29 mouse cellular contexts compared by ENCODE assay signal in the genomic region with DNA sequence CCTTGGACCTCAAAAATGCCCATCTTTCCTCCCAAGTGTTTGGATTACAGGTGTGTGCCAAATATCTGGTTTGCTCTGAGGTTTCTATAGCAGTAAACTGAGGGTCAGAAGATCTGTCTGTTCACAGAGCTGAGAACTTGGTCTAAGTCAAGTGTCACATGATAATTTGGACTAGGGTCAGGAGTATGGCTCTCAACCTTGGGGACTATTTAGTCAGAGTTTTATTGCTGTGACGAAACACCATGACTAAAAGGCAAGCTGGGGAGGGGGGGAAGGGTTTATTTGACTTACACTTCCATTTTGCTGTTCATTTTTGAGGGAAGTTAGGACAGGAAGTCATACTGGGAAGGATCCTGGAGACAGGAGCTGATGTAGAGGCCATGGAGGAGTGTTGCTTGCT. TPM values are rescaled to one million over a fixed set of nuclear protein-coding genes. Genes with fewer than 3 reads are reported as not detected.
A peak's percentile ranks its signal among the peaks of the same experiment; 100 is the strongest.
DNase-seq lines count a peak whose midpoint lies in the region; ATAC-seq and TF ChIP-seq lines count a peak whose summit lies in the region.
"Had no signal": no experiment of that assay in that cellular context is flagged by ENCODE, and none has a peak within 500 bp of the region (broad histone marks: within the 10 kb centered on the region; RNA-seq: fewer than 3 reads in every experiment).

No protein-coding gene starts in this region.

- TF ChIP-seq CTCF in bone marrow macrophage, adult 2 months (IDR thresholded peaks at IDR 0.05; ENCODE audit: low read depth, low read length), result no peak
- no peak for TF ChIP-seq CTCF in intestine, postnatal 0 days (IDR thresholded peaks at IDR 0.05; ENCODE audit: low read depth)
- no peak for TF ChIP-seq CTCF in layer of hippocampus, adult 2 months (conservative IDR thresholded peaks at IDR 0.05)

- H3K4me1 ChIP-seq in heart, embryonic 11.5 days (ENCODE audit: control insufficient read depth, insufficient read depth, low read length), result no peaks in the 10 kb centered on the region
- H3K4me1 ChIP-seq in bone marrow macrophage, adult 2 months (ENCODE audit: control insufficient read depth, insufficient read depth, low read length), result peaks cover 22% of the 10 kb centered on the region
- no peaks in the 10 kb centered on the region for H3K4me1 ChIP-seq in intestine, postnatal 0 days (replicated peaks; ENCODE audit: control insufficient read depth, insufficient read depth, low read length)
- H3K4me1 ChIP-seq: embryonic facial prominence, embryonic 12.5 days; embryonic facial prominence, embryonic 15.5 days; heart, embryonic 13.5 days; hindbrain, embryonic 12.5 days; hindbrain, embryonic 15.5 days had no signal

- no peaks in the 10 kb centered on the region for H3K36me3 ChIP-seq in heart, embryonic 11.5 days (ENCODE audit: control insufficient read depth, insufficient read depth, low read length)
- no peaks in the 10 kb centered on the region for H3K36me3 ChIP-seq in intestine, postnatal 0 days (ENCODE audit: control insufficient read depth, insufficient read depth)
- H3K36me3 ChIP-seq: embryonic facial prominence, embryonic 12.5 days; embryonic facial prominence, embryonic 15.5 days; G1E; heart, embryonic 13.5 days; hindbrain, embryonic 12.5 days; hindbrain, embryonic 15.5 days had no signal

- H3K27ac ChIP-seq in heart, embryonic 11.5 days (ENCODE audit: low read depth, low read length), result no peak overlapping the region
- H3K27ac ChIP-seq in bone marrow macrophage, adult 2 months (ENCODE audit: insufficient read depth, low read depth, low read length), result peak overlapping the region; percentile 64
- no peak overlapping the region for H3K27ac ChIP-seq in intestine, postnatal 0 days (ENCODE audit: low read depth, low read length)
- no peak overlapping the region for H3K27ac ChIP-seq in layer of hippocampus, adult 2 months
- H3K27ac ChIP-seq: embryonic facial prominence, embryonic 12.5 days; embryonic facial prominence, embryonic 15.5 days; gastrocnemius, adult 2 months; heart, embryonic 13.5 days; hindbrain, embryonic 12.5 days; hindbrain, embryonic 15.5 days had no signal

- H3K4me2 ChIP-seq in heart, embryonic 11.5 days, result no peak overlapping the region
- no peak overlapping the region for H3K4me2 ChIP-seq in intestine, postnatal 0 days (replicated peaks; ENCODE audit: low read depth)
- H3K4me2 ChIP-seq: embryonic facial prominence, embryonic 12.5 days; embryonic facial prominence, embryonic 15.5 days; heart, embryonic 13.5 days; hindbrain, embryonic 12.5 days; hindbrain, embryonic 15.5 days had no signal

- H3K9ac ChIP-seq in heart, embryonic 11.5 days (ENCODE audit: low read depth, low read length), result no peak overlapping the region
- no peak overlapping the region for H3K9ac ChIP-seq in intestine, postnatal 0 days (ENCODE audit: low read depth, low read length)
- H3K9ac ChIP-seq: embryonic facial prominence, embryonic 12.5 days; embryonic facial prominence, embryonic 15.5 days; forebrain, postnatal 0 days; heart, embryonic 13.5 days; hindbrain, embryonic 12.5 days; hindbrain, embryonic 15.5 days had no signal

- WGBS in heart, embryonic 11.5 days (ENCODE audit: insufficient replicate concordance), result 75% methylated on average over 1 of the region's 1 CpGs
- WGBS in intestine, postnatal 0 days, result 41% methylated on average over 1 of the region's 1 CpGs

- TF ChIP-seq POLR2A in bone marrow macrophage, adult 2 months (IDR thresholded peaks at IDR 0.05; ENCODE audit: borderline replicate concordance, low read depth, low read length), result no peak

- H3K4me3 ChIP-seq in heart, embryonic 11.5 days (ENCODE audit: low read depth, low read length), result no peak overlapping the region
- H3K4me3 ChIP-seq in bone marrow macrophage, adult 2 months (ENCODE audit: insufficient read depth, low read length), result no peak overlapping the region
- no peak overlapping the region for H3K4me3 ChIP-seq in intestine, postnatal 0 days (ENCODE audit: low read depth, low read length)
- no peak overlapping the region for H3K4me3 ChIP-seq in layer of hippocampus, adult 2 months
- H3K4me3 ChIP-seq: embryonic facial prominence, embryonic 12.5 days; embryonic facial prominence, embryonic 15.5 days; gastrocnemius, adult 2 months; heart, embryonic 13.5 days; hindbrain, embryonic 12.5 days; hindbrain, embryonic 15.5 days had no signal

- no peaks in the 10 kb centered on the region for H3K27me3 ChIP-seq in heart, embryonic 11.5 days (ENCODE audit: control insufficient read depth, insufficient read depth, low read length)
- H3K27me3 ChIP-seq in intestine, postnatal 0 days (replicated peaks; ENCODE audit: control insufficient read depth, insufficient read depth, low read length), result no peaks in the 10 kb centered on the region
- H3K27me3 ChIP-seq: CH12.LX; embryonic facial prominence, embryonic 12.5 days; embryonic facial prominence, embryonic 15.5 days; heart, embryonic 13.5 days; hindbrain, embryonic 12.5 days; hindbrain, embryonic 15.5 days; Patski had no signal

- no peaks in the 10 kb centered on the region for H3K9me3 ChIP-seq in heart, embryonic 11.5 days (replicated peaks; ENCODE audit: control insufficient read depth, low read length)
- no peaks in the 10 kb centered on the region for H3K9me3 ChIP-seq in intestine, postnatal 0 days (ENCODE audit: control insufficient read depth)
- H3K9me3 ChIP-seq: embryonic facial prominence, embryonic 15.5 days; G1E; heart, embryonic 13.5 days; hindbrain, embryonic 12.5 days; hindbrain, embryonic 15.5 days had no signal

- ATAC-seq in heart, embryonic 11.5 days (replicated peaks; ENCODE audit: insufficient number of reproducible peaks, low FRiP score, low TSS enrichment), result no peak
- peak; percentile 50; the same call in 1 of the 2 replicates for ATAC-seq in intestine, postnatal 0 days
- ATAC-seq: forebrain, embryonic 14.5 days; forebrain, postnatal 0 days had no signal

- DNase-seq in heart, adult 11 months, result peak; percentile 89
- no peak for DNase-seq in yolk sac, embryonic 10.5 days (ENCODE audit: low spot score)
- DNase-seq in layer of hippocampus, adult 2 months (ENCODE audit: low spot score in 2 of 2), result no peak
- DNase-seq: adrenal gland, adult 2 months; adrenal gland, postnatal 14 days; B cell, adult 2 months; cerebellum, adult 18-20 months; cerebellum, adult 9-11 months; cerebellum, postnatal 25 days; forebrain, postnatal 0 days; gastrocnemius, adult 2 months; gastrocnemius, postnatal 14 days; heart, adult 18-20 months; heart, postnatal 14 days; heart, postnatal 4 days had no signal

RNA-seq across cellular contexts. Expression of a gene that starts 9.3 kb away (rescaled TPM):
- polyA plus RNA-seq in heart, embryonic 11.5 days (2014; fragmentation: Nextera tagmentation; extraction: Ambion mirVana), result 77.8 and 83.7 TPM in 2 replicates
- 4,878 and 4,880 TPM in 2 replicates for polyA plus RNA-seq in bone marrow macrophage, adult 2 months (2012; ENCODE audit: insufficient read depth, insufficient read length, missing spikeins)
- 2,235 and 2,243 TPM in 2 replicates for polyA plus RNA-seq in intestine, postnatal 0 days (2015; fragmentation: Nextera tagmentation; extraction: Ambion mirVana)
- 100 to 1,000 TPM; 292 to 295 TPM for total RNA-seq in layer of hippocampus, adult 2 months (2021)
- polyA plus RNA-seq: G1E had no signal

RNA-seq across cellular contexts. Expression of a gene that starts 44.3 kb away (rescaled TPM):
- polyA plus RNA-seq in heart, embryonic 11.5 days (2014; fragmentation: Nextera tagmentation; extraction: Ambion mirVana), result 0.18 and 0.27 TPM in 2 replicates
- polyA plus RNA-seq in bone marrow macrophage, adult 2 months (2012; ENCODE audit: insufficient read depth, insufficient read length, missing spikeins), result 11.5 and 16.2 TPM in 2 replicates
- polyA plus RNA-seq in intestine, postnatal 0 days (2015; fragmentation: Nextera tagmentation; extraction: Ambion mirVana), result 4.8 and 5.7 TPM in 2 replicates
- total RNA-seq in layer of hippocampus, adult 2 months (2021), result not detected
- total RNA-seq: adrenal gland, adult 2 months; adrenal gland, postnatal 14 days; forebrain, postnatal 0 days; gastrocnemius, adult 2 months; gastrocnemius, postnatal 14 days; gastrocnemius, postnatal 4 days had no signal
- polyA plus RNA-seq: adrenal gland, adult 2 months; embryonic facial prominence, embryonic 12.5 days; embryonic facial prominence, embryonic 15.5 days; forebrain, embryonic 11.5 days; G1E; hindbrain, embryonic 12.5 days; hindbrain, embryonic 15.5 days had no signal

Comparison
In these comparisons a context has a peak if more than half of its experiments do, and no peak if none do; other contexts are left out.
1. RNA of a gene that starts 9.3 kb away (polyA plus RNA-seq): 4,878 to 4,880 TPM in bone marrow macrophage, adult 2 months and 2,235 to 2,243 TPM in intestine, postnatal 0 days; 77.8 to 83.7 TPM in heart, embryonic 11.5 days; every median in the first group is over 10 times any median in the second.